Mouse (Mus musculus) adrenal gland, adult 8-10 months (tissue): ENCODE results near the gene Lrrc41. TPM values are rescaled to one million over a fixed set of nuclear protein-coding genes. Genes with fewer than 3 reads are reported as not detected.

Source experiments
- DNase-seq: peaks from one replicate; pipeline ENCODE4 v3.0.0; 2022
- total RNA-seq, 4 experiments: library from RNA; stranded (reverse); gene quantifications; 2 replicates each; pipeline ENCODE4 v1.2.4; 2022

Gene Lrrc41
- 10 to 100 TPM; 58.2 to 84.0 (median 64.9) TPM for total RNA-seq

GRCm38 (mm10) chr4:116074861-116075620 is at the start of gene Lrrc41, which contains the start of gene Uqcrh:
Gene Lrrc41, plus strand, starts transcription at chr4:116075269.
Gene Uqcrh, minus strand, starts transcription at chr4:116075071.
- DNase-seq, result peak; percentile 92

DNA sequence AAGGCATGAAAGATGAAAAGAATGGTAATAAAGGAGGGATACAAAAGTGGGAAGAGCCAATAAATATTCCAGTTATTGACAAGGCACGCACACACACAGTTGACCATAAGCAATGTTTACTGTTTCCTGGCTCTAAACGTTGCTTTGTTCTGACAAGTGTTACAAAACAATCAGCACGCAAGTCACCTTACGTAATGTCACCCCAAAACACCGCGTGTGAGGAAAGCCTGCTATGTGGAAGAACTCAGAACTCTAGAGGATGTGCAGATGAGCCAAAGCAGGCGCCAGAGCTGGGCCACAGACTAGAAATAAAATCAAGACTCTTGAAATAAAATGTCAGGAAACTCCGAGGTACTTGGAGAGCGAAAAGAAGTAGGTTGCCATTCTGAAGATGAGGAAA is 42.2 kb upstream of the Lrrc41 start:
- no peak for DNase-seq

GRCm38 (mm10) chr4:116033374-116033773 is 41.7 kb upstream of the Lrrc41 start:
- DNase-seq, result no peak

DNA sequence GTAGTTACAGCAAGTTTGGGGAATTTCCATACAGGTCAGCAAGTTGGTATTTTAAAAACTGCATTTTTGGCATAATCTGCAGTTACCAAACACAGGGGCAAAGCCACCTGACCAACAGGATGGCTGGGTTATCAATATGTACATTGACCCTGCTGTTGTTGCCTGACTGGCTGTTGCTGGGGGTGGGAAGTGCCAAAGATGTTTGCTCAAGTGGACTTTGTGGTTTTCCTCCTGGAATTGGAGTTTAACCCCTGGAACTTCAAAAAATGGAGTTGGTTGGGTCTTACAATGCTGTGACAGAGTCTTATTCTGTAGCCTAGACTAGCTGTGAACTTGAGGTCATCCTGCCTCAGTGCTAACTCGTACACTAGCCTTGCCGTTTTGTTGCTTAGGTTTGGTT is 34.6 kb upstream of the Lrrc41 start:
- no peak for DNase-seq

DNA sequence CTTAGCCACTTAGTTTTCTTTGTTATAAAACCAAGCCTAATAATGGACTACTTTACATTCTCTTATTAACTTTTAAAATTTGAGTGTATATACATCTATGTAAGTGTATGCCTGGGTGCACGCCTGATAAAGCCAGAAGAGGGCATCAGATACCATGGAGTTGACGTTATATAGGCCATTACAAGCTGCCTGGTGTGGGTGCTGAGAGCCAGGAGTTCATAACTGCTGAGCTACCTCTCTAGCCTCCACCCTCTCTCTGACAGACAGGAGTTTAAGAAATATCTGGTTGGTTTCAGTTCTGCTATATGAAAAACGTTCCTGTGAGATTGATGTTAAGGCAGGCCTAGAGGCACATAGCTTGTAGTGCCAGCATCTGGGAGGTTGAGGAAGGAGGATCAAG is 32.9 kb upstream of the Lrrc41 start:
- no peak for DNase-seq

- DNase-seq, result no peak
These were observed 28.5 kb upstream of the Lrrc41 start for GRCm38 (mm10) chr4:116046604-116047003.

DNA sequence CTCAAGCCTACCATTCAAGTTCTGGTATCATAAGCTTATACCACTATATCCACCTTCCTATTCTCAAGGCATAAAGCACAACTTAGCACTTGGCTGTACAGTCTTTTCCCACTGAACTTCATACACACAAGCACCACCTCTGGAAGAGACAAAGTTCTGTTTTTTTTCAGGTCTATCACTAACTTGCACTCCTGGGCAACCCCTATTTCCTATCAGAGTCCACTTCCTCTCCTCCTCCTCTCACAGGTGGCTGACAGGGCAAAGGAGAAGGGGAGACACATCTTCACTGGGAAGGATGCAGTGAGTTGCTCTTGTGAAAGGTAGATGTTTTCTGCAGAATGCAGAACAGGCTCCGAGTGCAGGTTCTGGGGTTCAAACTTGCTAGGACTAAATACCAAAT is 27.4 kb upstream of the Lrrc41 start:
- no peak for DNase-seq

- peak; percentile 45 for DNase-seq
These were observed 26.7 kb upstream of the Lrrc41 start for GRCm38 (mm10) chr4:116048130-116048920.

DNA sequence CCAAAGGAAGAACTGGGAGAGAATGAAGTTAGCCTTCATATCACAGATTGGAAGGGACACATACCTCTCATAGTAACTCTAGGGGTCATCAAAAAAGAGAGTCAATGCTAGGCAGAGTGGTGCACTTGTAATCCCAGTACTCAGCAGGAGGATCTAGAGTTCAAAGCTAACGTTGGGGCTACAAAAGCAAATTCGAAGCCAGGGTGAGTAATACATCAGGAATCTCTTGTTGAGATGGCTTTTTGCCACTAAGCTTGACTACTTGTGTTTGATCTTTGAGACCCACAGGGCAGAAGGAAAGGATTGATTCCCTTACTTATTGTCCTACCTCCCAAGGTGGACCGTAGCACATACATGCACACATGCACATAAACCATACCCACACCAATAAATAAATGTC is 25.9 kb upstream of the Lrrc41 start:
- DNase-seq, result no peak

DNA sequence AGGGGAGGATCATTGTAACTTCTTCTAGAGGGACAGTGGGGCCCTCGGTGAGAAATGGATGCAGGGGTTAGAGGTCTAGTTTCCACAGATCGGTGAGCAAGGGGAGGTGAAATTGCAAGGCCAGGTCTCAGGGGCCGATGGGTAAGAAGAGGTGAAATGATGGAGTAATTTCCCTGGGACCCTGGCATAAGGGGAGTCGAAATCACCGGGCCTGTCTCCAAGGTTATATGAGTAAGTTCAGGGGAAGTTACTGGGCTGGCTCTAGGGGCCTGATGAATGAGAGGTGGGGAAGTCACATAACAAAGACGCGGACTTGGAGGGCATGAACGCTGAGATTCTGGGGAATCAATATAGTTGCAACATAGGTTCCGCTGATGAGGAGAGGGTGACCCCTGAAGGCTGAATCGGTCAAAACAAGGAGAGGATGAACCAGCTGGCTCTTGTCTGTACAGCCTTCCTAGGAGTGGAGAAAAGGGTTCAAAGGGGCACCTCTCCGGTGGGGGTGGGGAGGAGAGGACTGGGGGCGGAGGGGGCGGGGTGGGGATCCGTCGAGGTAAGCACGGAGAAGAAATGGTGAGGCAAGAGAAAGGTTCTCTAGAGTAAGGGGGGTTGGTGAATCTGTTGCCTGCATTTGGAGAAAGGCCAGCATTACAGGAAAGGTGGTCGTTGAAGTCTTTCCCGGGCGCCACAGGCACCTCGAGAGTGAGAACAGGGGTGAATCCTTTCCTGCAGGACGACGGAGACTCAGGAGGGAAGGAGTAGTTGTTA is 22.4 kb upstream of the Lrrc41 start:
- peak; percentile 45 for DNase-seq

GRCm38 (mm10) chr4:116053399-116053961 is 21.6 kb upstream of the Lrrc41 start, which contains the start of gene Nsun4:
Gene Nsun4, minus strand, starts transcription at chr4:116053876.
- DNase-seq, result peak; percentile 89

GRCm38 (mm10) chr4:116057559-116057958 is 17.5 kb upstream of the Lrrc41 start:
- no peak for DNase-seq

DNA sequence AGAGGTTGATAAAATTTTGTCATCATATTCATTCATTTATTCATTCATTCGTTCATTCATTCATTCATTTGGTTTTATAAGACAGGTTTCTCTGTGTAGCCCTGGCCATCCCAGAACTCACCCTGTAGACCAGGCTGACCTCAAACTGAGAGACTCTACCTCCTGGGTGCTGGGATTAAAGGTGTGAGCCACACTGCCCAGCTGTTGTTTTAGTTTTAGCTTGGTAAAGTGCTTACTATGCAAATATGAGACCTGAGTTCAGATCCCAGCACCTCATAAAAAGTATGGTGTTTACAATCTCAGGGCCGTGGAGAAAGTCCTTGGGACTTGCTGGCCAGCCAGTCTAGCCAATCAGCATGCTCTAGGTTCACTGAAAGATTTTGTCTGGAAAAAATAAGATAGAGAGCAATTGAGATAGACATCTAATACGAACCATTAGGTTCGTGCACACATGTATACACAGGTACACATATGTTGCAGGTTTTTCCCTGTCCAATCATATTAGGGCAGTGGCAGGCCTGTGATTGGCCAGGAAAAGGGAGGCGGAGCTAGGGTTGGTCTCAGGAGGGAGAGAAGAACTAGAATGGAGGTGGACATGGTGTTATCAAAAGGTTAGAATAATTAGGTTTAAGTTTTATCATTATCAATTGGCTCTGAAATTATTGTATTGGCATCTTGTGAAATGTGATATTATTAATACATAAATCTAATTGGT is 15.9 kb upstream of the Lrrc41 start:
- no peak for DNase-seq

DNA sequence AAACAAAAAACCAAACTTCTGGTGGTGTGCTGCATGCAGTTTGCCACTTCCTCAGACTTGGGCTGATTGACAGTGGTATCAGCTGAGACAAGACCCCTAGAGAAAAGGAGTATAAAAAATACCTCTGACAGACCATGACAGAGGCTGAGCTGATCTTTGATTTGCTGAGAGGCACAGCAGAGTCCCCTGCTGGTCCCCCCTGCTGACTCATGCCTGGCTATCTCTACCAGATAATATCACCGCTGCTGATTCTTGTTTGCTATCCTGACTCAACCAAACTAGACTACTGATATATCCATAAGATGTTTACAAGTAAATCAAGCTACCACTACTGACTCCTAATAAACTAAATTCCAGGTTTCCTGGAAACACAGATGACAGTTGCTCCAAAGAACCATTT is 11.2 kb upstream of the Lrrc41 start:
- DNase-seq, result no peak

DNA sequence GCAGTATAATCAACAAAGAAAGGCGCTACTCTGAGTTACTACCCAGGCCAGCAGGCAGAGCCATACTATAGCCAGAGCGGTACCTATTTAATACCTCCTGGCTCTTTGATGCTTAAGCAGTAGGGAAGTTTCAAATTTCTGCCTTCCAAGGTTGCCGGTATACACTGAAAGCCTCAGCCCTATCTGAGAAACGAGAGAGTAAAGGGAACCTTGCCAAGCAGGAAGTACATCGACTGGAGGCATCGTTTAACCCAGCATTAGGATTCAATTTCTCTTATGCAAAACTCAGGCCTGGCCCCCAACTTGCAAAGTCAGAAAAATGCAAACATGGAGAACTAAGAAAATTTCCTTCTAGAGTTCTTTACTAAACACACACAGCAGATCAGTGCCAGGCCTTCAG is 5.0 kb upstream of the Lrrc41 start:
- DNase-seq, result no peak

GRCm38 (mm10) chr4:116073146-116073545 is 1.9 kb upstream of the Lrrc41 start:
- DNase-seq, result no peak

DNA sequence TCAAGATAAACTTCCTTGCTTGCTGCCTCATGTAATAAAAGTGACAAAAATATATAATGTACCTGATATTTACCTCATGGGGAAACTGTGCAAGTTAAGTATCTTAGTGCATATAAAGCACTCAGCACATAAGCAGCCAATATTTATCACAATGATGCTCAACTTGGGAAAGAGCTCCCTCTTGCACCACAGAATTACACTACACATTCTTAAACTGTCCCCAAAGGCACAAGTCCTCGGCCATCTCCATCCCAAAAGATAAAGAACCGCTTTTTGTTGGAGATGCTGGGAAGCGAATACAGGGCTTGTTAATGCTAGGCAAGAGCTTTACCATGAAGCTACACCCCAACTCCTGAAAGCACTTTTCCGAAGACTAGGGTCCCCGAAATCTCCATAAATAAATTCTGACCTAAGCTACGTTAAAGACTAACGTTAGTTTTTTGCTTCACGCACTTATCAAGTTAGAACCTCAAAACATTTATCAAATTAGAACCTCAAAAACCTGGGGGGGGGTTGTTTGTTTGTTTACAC is 859 bp upstream of the Lrrc41 start:
- DNase-seq, result no peak

DNA sequence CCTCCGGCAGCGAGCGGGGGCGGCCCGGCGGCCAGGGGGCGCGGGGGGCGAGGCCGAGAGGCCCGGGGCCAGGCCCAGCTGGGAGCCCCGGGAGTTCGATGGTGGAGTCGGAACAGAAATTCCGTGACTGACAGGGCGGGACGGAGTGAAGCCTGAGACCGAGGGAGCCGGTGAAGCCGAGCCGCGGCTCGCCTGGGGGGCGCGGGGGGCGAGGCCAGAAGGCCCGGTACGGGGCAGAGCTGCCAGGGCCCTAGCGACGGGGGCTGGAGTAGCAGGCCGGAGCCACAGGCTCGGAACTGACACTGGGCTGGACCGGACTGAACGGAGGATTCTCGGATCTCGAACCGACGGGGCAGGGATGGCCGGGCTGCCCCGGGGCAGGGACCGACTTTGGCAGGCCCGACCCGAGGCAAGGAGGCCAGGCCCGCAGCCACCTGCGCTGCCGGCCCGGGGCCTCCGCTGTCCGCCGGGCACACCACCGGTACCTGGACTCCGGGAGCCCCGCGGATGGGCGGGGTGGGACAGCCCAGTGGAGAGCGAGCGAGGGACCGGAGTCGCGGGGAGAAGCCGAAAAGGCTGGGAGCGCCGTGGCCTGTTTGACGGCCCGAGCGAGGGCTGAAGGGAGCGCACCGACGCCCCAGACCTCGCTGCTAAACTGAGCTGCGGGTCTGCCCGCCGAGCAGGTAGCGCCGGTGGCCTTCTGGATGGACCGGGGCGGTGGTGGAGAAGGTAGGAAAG is 731 bp downstream of the Lrrc41 start:
- peak; percentile 49 for DNase-seq

DNA sequence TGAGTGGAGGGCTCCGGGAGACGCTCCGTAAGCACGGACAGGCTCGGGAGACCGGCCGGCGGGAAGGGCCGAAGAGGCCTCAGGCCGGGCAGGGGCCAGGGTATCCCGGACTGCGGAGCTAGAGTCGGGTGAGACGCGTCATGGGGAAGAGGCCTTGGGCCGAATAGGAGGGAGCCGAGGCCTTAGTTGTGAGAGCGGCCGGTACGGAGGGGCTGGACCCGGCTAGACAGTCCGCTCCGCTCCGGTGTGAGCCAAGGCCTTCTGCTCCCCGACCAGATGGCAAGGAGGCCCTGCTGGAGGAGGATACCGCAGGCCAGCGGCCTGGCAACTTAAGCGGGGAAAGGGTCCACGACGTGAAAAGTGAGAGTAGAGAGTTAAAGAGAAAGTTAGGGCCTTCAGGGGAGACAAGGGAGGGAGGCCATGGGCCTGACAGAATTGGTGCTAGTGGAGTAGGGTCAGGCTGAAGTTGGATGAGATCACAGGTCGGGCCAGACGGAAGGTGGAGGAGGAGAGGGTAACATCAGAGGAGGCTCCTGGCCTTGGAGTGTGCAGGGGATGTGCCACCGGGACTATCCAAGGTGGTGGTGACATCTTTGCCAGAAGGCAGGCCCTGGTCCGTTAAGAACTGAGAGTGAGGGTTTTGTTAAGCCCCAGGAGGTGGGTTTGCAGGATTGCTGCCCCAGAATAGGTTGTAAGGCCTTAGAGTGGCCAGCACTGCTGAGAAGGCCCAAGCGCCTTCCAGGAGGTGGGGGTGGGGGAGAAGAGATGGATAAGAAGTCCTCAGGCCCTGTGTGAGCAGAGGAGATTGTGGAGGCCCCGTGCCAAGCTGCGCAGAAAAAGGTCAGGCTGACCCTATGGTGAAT is 1.5 kb downstream of the Lrrc41 start:
- peak; percentile 42 for DNase-seq
